Mouse (Mus musculus) stomach, postnatal 0 days (tissue): Measurements from ENCODE around the gene Ltb. TPM values are rescaled to one million over a fixed set of nuclear protein-coding genes. Genes with fewer than 3 reads are reported as not detected.

Experiments used
- ATAC-seq: fragments of 200-750 bp; cut with Nextera tagmentation; 2 replicates; pipeline ENCODE4 v1.8.0; 2017; ENCODE audit not compliant: low FRiP score, low TSS enrichment
- DNase-seq: peaks from one replicate; pipeline ENCODE4 v3.0.0-alpha.2; 2016; ENCODE audit warnings: low spot score
- H3K27ac ChIP-seq: fragments of 300-500 bp; sonication (generic); replicated peaks from 2 replicates; pipeline ENCODE4 v1.5.1; 2014; ENCODE audit warnings: mild to moderate bottlenecking, control low read depth
- H3K27me3 ChIP-seq: fragments of 300-500 bp; sonication (generic); 2 replicates; pipeline ENCODE4 v1.6.1; 2014; ENCODE audit warnings: low read length; ENCODE audit not compliant: control insufficient read depth, insufficient read depth
- H3K36me3 ChIP-seq: fragments of 300-500 bp; sonication (generic); 2 replicates; pipeline ENCODE4 v1.6.1; 2014; ENCODE audit warnings: low read length, mixed read lengths; ENCODE audit not compliant: control insufficient read depth, insufficient read depth
- H3K4me1 ChIP-seq: fragments of 300-500 bp; sonication (generic); replicated peaks from 2 replicates; pipeline ENCODE4 v1.6.1; 2014; ENCODE audit warnings: antibody characterized with exemption; ENCODE audit not compliant: control insufficient read depth, insufficient read depth
- H3K4me2 ChIP-seq: fragments of 300-500 bp; sonication (generic); replicated peaks from 2 replicates; pipeline ENCODE4 v1.6.1; 2014; ENCODE audit warnings: low read depth, mild to moderate bottlenecking, control low read depth, moderate library complexity
- H3K4me3 ChIP-seq: fragments of 300-500 bp; sonication (generic); 2 replicates; pipeline ENCODE4 v1.5.1; 2014; ENCODE audit warnings: low read depth, low read length, control low read depth
- H3K9ac ChIP-seq: fragments of 300-500 bp; sonication (generic); 2 replicates; pipeline ENCODE4 v1.6.1; 2014; ENCODE audit warnings: mild to moderate bottlenecking, low read length, control low read depth, mixed read lengths
- H3K9me3 ChIP-seq: fragments of 300-500 bp; sonication (generic); 2 replicates; pipeline ENCODE4 v1.6.1; 2016; ENCODE audit warnings: low read length; ENCODE audit not compliant: control insufficient read depth
- CTCF ChIP-seq: IDR thresholded peaks from 2 replicates; pipeline ENCODE4 v1.5.1; 2016; ENCODE audit warnings: antibody characterized with exemption, low read depth, mild to moderate bottlenecking, moderate library complexity
- EP300 ChIP-seq: optimal IDR thresholded peaks from 2 replicates; pipeline ENCODE3; 2016; ENCODE audit warnings: antibody characterized with exemption
- WGBS: fragments of 180-500 bp; shearing (Covaris S2); extraction: QIAGEN DNeasy Blood & Tissue Kit; methylation state at CpG from one replicate; pipeline ENCODE4 v1.1.7; 2014; 5-methylcytosine and 5-hydroxymethylcytosine counted together
- polyA plus RNA-seq: library from polyadenylated mRNA; unstranded; fragments of >200 nt; fragmentation: Nextera tagmentation; extraction: Ambion mirVana; gene quantifications from 2 replicates; pipeline ENCODE4 v1.2.1, GENCODE M21; 2015

Gene Ltb
- polyA plus RNA-seq, 1 experiment from 2014 or later = 0.78 TPM

GRCm38 (mm10) chr17:35175382-35175781, 18.9 kb upstream of the Ltb start:
- H3K9me3 ChIP-seq = no peaks in the 10 kb centered on the region
- no peak overlapping the region for H3K27ac ChIP-seq
- DNase-seq (no peak), ATAC-seq (no peak)
- H3K4me3 ChIP-seq = no peak overlapping the region
- no peaks in the 10 kb centered on the region for H3K27me3 ChIP-seq
- no peaks in the 10 kb centered on the region for H3K4me1 ChIP-seq
- H3K4me2 ChIP-seq = no peak overlapping the region
- TF ChIP-seq CTCF = no peak
- TF ChIP-seq EP300 = no peak
- H3K9ac ChIP-seq = no peak overlapping the region
- 65% methylated on average over 6 of the region's 6 CpGs for WGBS
- H3K36me3 ChIP-seq = no peaks in the 10 kb centered on the region

GRCm38 (mm10) chr17:35175968-35176367, 18.3 kb upstream of the Ltb start, which contains the start of gene Aif1:
Gene Aif1, minus strand, starts transcription at chr17:35176068.
- H3K4me3 ChIP-seq = no peak within 1 kb of the TSS
- no peaks in the 10 kb centered on the region for H3K36me3 ChIP-seq
- no peaks in the 10 kb centered on the region for H3K4me1 ChIP-seq
- DNase-seq = no peak
- no peak for ATAC-seq
- no peak within 1 kb of the TSS for H3K9ac ChIP-seq
- no peak within 1 kb of the TSS for H3K4me2 ChIP-seq
- 52% methylated on average over 2 of the region's 2 CpGs for WGBS
- H3K27me3 ChIP-seq = no peaks in the 10 kb centered on the region
- H3K9me3 ChIP-seq = no peaks in the 10 kb centered on the region
- TF ChIP-seq EP300 (no peak), CTCF (no peak)
- no peak within 1 kb of the TSS for H3K27ac ChIP-seq

- H3K4me1 ChIP-seq = no peaks in the 10 kb centered on the region
- no peak overlapping the region for H3K9ac ChIP-seq
- WGBS = 10% methylated on average over 5 of the region's 5 CpGs
- no peak overlapping the region for H3K4me3 ChIP-seq
- ATAC-seq (peak; percentile 85), DNase-seq (peak; percentile 82)
- no peaks in the 10 kb centered on the region for H3K36me3 ChIP-seq
- no peaks in the 10 kb centered on the region for H3K27me3 ChIP-seq
- TF ChIP-seq CTCF (peak; percentile 97), EP300 (no peak)
- no peak overlapping the region for H3K4me2 ChIP-seq
- H3K27ac ChIP-seq = no peak overlapping the region
- H3K9me3 ChIP-seq = no peaks in the 10 kb centered on the region
These were observed 15.7 kb upstream of the Ltb start for GRCm38 (mm10) chr17:35178528-35178927.

GRCm38 (mm10) chr17:35180093-35180492, 14.1 kb upstream of the Ltb start:
- H3K4me2 ChIP-seq = no peak overlapping the region
- H3K36me3 ChIP-seq = no peaks in the 10 kb centered on the region
- H3K27ac ChIP-seq = no peak overlapping the region
- H3K27me3 ChIP-seq = no peaks in the 10 kb centered on the region
- H3K9me3 ChIP-seq = no peaks in the 10 kb centered on the region
- DNase-seq = no peak
- H3K4me1 ChIP-seq = no peaks in the 10 kb centered on the region
- ATAC-seq = no peak
- no peak overlapping the region for H3K4me3 ChIP-seq
- H3K9ac ChIP-seq = no peak overlapping the region
- TF ChIP-seq CTCF (no peak), EP300 (no peak)
- 82% methylated on average over 5 of the region's 5 CpGs for WGBS

- Histone ChIP-seq H3K36me3 (no peaks in the 10 kb centered on the region), H3K27me3 (no peaks in the 10 kb centered on the region), H3K9me3 (no peaks in the 10 kb centered on the region), H3K27ac (peak overlapping the region; percentile 69), H3K4me1 (no peaks in the 10 kb centered on the region), H3K9ac (peak overlapping the region; percentile 52; the same call in 1 of the 2 replicates), H3K4me3 (peak overlapping the region; percentile 45), H3K4me2 (peak overlapping the region; percentile 53)
- DNase-seq (peak; percentile 82), ATAC-seq (peak; percentile 58; the same call in 1 of the 2 replicates)
- WGBS = 2% methylated on average over 17 of the region's 18 CpGs
- TF ChIP-seq CTCF = no peak
- no peak for TF ChIP-seq EP300
These were observed 8.3 kb upstream of the Ltb start for GRCm38 (mm10) chr17:35185639-35186611.

- no peaks in the 10 kb centered on the region for H3K9me3 ChIP-seq
- H3K27me3 ChIP-seq = no peaks in the 10 kb centered on the region
- H3K4me3 ChIP-seq = peak overlapping the region; percentile 45
- H3K4me2 ChIP-seq = peak overlapping the region; percentile 53
- no peaks in the 10 kb centered on the region for H3K4me1 ChIP-seq
- H3K36me3 ChIP-seq = no peaks in the 10 kb centered on the region
- WGBS = 1% methylated on average over 4 of the region's 4 CpGs
- DNase-seq (no peak), ATAC-seq (peak; percentile 58; the same call in 1 of the 2 replicates)
- H3K9ac ChIP-seq = no peak overlapping the region
- TF ChIP-seq EP300 = no peak
- no peak for TF ChIP-seq CTCF
- peak overlapping the region; percentile 69; the same call in 1 of the 2 replicates for H3K27ac ChIP-seq
These were observed 7.6 kb upstream of the Ltb start for GRCm38 (mm10) chr17:35186681-35187080.
